Mouse (Mus musculus): ENCODE results near the gene Tmeff2. TPM values are rescaled to one million over a fixed set of nuclear protein-coding genes. Genes with fewer than 3 reads are reported as not detected.
"Not testable (repeated sequence)": the region's sequence is repeated elsewhere in the genome, so short reads cannot be mapped to it uniquely, and the experiment has no call there.

The Tmeff2 gene
- 7.5 and 7.7 TPM in 2 replicates for polyA plus RNA-seq (2012; rRNA removed)

GRCm38 (mm10) chr1:50900386-50900785 is at the start of gene Tmeff2:
Tmeff2 (plus strand) TSS chr1:50900647.
- 85% methylated on average over 9 of the region's 9 CpGs for WGBS
- H3K4me3 ChIP-seq (replicated peaks; ENCODE audit: extremely low read depth, low read depth, low read length); DNase-seq; H3K4me1 ChIP-seq (ENCODE audit: control insufficient read depth, insufficient read depth, low read length): not testable (repeated sequence)

DNA sequence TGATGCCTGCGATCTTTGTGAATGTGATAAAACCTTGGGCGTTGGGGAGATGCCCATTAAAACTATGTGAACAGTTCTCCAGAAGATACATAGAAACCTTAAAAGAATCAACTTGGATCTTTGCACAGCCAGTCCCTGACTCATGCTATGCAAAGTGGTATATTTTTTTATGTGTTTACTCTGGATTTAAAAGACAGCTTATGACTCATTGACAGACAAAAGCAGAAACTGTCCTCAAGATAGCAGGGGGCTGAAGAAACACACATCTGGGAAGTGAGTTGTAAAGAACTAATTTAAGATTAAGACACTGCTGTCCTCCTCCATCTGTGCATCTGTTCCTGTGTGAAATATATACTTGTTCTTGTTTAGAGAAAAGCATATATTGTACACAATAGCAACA is 38.9 kb upstream of the Tmeff2 start:
- no peak overlapping the region for H3K4me3 ChIP-seq (replicated peaks; ENCODE audit: extremely low read depth, low read depth, low read length)
- H3K4me1 ChIP-seq (ENCODE audit: control insufficient read depth, insufficient read depth, low read length) = no peaks in the 10 kb centered on the region
- TF ChIP-seq CTCF (IDR thresholded peaks at IDR 0.05; ENCODE audit: insufficient read depth, low read length) (no peak), POLR2A (IDR thresholded peaks at IDR 0.05; ENCODE audit: borderline replicate concordance, extremely low read depth, low read depth, low read length) (no peak)
- WGBS = 81% methylated on average over 2 of the region's 2 CpGs
- DNase-seq = no peak

DNA sequence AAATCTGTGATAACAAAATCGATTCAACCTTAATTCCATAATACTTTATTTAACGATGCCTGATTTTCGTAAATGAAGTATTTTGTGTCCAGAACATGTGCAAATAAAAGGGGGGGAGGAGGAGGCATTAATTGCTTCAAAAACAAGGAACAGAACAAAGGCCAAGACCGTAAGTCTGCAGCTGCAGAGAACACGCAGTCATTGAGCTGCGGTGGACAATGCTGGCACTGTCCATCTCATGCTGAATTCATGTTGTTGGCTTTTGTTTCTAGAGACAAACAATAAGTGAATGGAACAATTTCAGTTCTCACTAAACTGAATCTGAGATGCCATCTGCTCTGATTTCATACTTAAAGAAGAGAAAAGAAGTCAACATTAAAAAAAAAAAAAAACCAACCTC is 2.8 kb upstream of the Tmeff2 start:
- 82% methylated on average over 6 of the region's 6 CpGs for WGBS
- no peaks in the 10 kb centered on the region for H3K4me1 ChIP-seq (ENCODE audit: control insufficient read depth, insufficient read depth, low read length)
- no peak for DNase-seq
- no peak for TF ChIP-seq CTCF (IDR thresholded peaks at IDR 0.05; ENCODE audit: insufficient read depth, low read length)
- TF ChIP-seq POLR2A (IDR thresholded peaks at IDR 0.05; ENCODE audit: borderline replicate concordance, extremely low read depth, low read depth, low read length) = no peak
- H3K4me3 ChIP-seq (replicated peaks; ENCODE audit: extremely low read depth, low read depth, low read length) = no peak overlapping the region

DNA sequence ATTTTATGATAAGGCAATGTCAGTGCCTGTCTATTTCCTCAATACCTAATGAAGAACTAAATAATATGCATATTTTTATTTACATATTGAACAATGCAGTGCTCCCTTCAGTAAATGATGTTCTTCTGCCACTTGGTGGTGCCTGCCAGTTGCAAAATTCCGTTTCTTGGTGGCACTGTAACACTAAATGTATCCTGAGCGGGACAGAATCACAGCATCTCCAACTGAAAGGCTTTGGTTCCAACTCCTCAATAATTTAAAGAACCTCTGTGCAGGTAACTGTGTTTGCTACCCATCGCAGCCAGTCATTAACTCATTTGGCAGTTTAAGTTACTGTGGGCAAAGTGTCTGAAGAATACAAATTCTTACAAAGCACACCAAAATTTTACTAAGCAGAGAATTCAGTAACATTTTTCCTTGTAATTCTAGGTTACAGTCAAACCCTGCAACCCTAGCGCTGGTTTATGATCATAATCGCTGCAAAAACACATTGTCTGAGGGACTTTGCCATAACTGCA is 24.4 kb downstream of the Tmeff2 start:
- WGBS = 52% methylated on average over 5 of the region's 5 CpGs
- Histone ChIP-seq H3K4me1 (ENCODE audit: control insufficient read depth, insufficient read depth, low read length) (peaks cover 5% of the 10 kb centered on the region; the same call in 1 of the 2 replicates), H3K4me3 (replicated peaks; ENCODE audit: extremely low read depth, low read depth, low read length) (no peak overlapping the region)
- DNase-seq = no peak
- TF ChIP-seq CTCF (IDR thresholded peaks at IDR 0.05; ENCODE audit: insufficient read depth, low read length) = no peak
- TF ChIP-seq POLR2A (IDR thresholded peaks at IDR 0.05; ENCODE audit: borderline replicate concordance, extremely low read depth, low read depth, low read length) = no peak

GRCm38 (mm10) chr1:50925356-50925921 is 25.0 kb downstream of the Tmeff2 start:
- 20% methylated on average over 13 of the region's 13 CpGs for WGBS
- Histone ChIP-seq H3K4me3 (replicated peaks; ENCODE audit: extremely low read depth, low read depth, low read length) (no peak overlapping the region), H3K4me1 (ENCODE audit: control insufficient read depth, insufficient read depth, low read length) (peaks cover 5% of the 10 kb centered on the region; the same call in 1 of the 2 replicates)
- no peak for TF ChIP-seq POLR2A (IDR thresholded peaks at IDR 0.05; ENCODE audit: borderline replicate concordance, extremely low read depth, low read depth, low read length)
- TF ChIP-seq CTCF (IDR thresholded peaks at IDR 0.05; ENCODE audit: insufficient read depth, low read length) = no peak
- DNase-seq = no peak

GRCm38 (mm10) chr1:50926374-50927060 is 26.1 kb downstream of the Tmeff2 start:
- peak; percentile 8 for DNase-seq
- WGBS = 5% methylated on average over 23 of the region's 23 CpGs
- TF ChIP-seq CTCF (IDR thresholded peaks at IDR 0.05; ENCODE audit: insufficient read depth, low read length) (no peak), POLR2A (IDR thresholded peaks at IDR 0.05; ENCODE audit: borderline replicate concordance, extremely low read depth, low read depth, low read length) (no peak)
- Histone ChIP-seq H3K4me3 (replicated peaks; ENCODE audit: extremely low read depth, low read depth, low read length) (peak overlapping the region; percentile 63), H3K4me1 (ENCODE audit: control insufficient read depth, insufficient read depth, low read length) (peaks cover 5% of the 10 kb centered on the region; the same call in 1 of the 2 replicates)

GRCm38 (mm10) chr1:50927077-50927611 is 26.7 kb downstream of the Tmeff2 start:
- H3K4me1 ChIP-seq (ENCODE audit: control insufficient read depth, insufficient read depth, low read length) = peaks cover 5% of the 10 kb centered on the region; the same call in 1 of the 2 replicates
- DNase-seq = peak; percentile 54
- WGBS = 0% methylated on average over 36 of the region's 37 CpGs
- no peak for TF ChIP-seq POLR2A (IDR thresholded peaks at IDR 0.05; ENCODE audit: borderline replicate concordance, extremely low read depth, low read depth, low read length)
- peak; percentile 27; the same call in 1 of the 2 replicates for TF ChIP-seq CTCF (IDR thresholded peaks at IDR 0.05; ENCODE audit: insufficient read depth, low read length)
- peak overlapping the region; percentile 63 for H3K4me3 ChIP-seq (replicated peaks; ENCODE audit: extremely low read depth, low read depth, low read length)

DNA sequence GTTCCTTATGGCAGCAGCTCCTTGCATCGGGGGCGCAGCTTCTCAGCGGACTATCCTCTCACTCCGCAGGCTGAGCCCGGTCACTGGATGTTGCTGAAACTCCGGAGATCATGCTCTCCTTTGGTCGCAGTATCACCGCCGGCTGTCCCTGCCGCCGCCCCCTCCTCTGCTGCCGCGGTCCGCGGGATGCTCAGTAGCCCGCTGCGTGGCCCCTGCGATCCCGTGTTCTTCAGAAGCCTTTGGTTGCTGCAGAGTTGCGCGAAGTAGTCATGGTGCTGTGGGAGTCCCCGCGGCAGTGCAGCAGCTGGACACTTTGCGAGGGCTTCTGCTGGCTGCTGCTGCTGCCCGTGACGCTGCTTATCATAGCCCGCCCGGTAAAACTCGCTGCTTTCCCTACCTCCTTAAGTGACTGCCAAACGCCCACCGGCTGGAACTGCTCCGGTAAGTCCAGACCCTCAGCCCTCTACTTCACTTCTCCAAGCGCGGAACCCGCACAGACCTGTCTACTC is 27.3 kb downstream of the Tmeff2 start:
- TF ChIP-seq CTCF (IDR thresholded peaks at IDR 0.05; ENCODE audit: insufficient read depth, low read length) = no peak
- no peak for TF ChIP-seq POLR2A (IDR thresholded peaks at IDR 0.05; ENCODE audit: borderline replicate concordance, extremely low read depth, low read depth, low read length)
- 2% methylated on average over 35 of the region's 35 CpGs for WGBS
- H3K4me3 ChIP-seq (replicated peaks; ENCODE audit: extremely low read depth, low read depth, low read length) = peak overlapping the region; percentile 63
- DNase-seq = no peak
- H3K4me1 ChIP-seq (ENCODE audit: control insufficient read depth, insufficient read depth, low read length) = peaks cover 5% of the 10 kb centered on the region; the same call in 1 of the 2 replicates

- peaks cover 5% of the 10 kb centered on the region; the same call in 1 of the 2 replicates for H3K4me1 ChIP-seq (ENCODE audit: control insufficient read depth, insufficient read depth, low read length)
- H3K4me3 ChIP-seq (replicated peaks; ENCODE audit: extremely low read depth, low read depth, low read length) = no peak overlapping the region
- WGBS = 48% methylated on average over 3 of the region's 3 CpGs
- no peak for TF ChIP-seq CTCF (IDR thresholded peaks at IDR 0.05; ENCODE audit: insufficient read depth, low read length)
- no peak for TF ChIP-seq POLR2A (IDR thresholded peaks at IDR 0.05; ENCODE audit: borderline replicate concordance, extremely low read depth, low read depth, low read length)
- no peak for DNase-seq
These were observed 28.3 kb downstream of the Tmeff2 start for GRCm38 (mm10) chr1:50928776-50929175.

Measured in lung, adult 2 months (tissue).